8 mouse cellular contexts compared by ENCODE assay signal in genomic region chr13:23761871-23762821, GRCm38 (mm10). TPM values are rescaled to one million over a fixed set of nuclear protein-coding genes. Genes with fewer than 3 reads are reported as not detected.
DNase-seq lines count a peak whose midpoint lies in the region; ATAC-seq and TF ChIP-seq lines count a peak whose summit lies in the region.
"Not testable (repeated sequence)": the region's sequence is repeated elsewhere in the genome, so short reads cannot be mapped to it uniquely, and the experiment has no call there.

Gene Hist1h3a (minus strand): TSS chr13:23762386.

- peak; percentile 36; the same call in 1 of the 2 replicates for ATAC-seq in G1E (ENCODE audit: extremely low read depth, insufficient number of reproducible peaks, low FRiP score, poor library complexity, severe bottlenecking)
- peak; percentile 69 for ATAC-seq in forebrain, postnatal 0 days
- peak; percentile 68 for ATAC-seq in lung, embryonic 15.5 days (ENCODE audit: borderline replicate concordance, extremely low read depth, low FRiP score, low TSS enrichment)
- ATAC-seq in neutrophil, adult 5-6 weeks (ENCODE audit: extremely low read depth, insufficient number of reproducible peaks, low FRiP score, poor library complexity, severe bottlenecking): peak; percentile 68

- H3K4me3 ChIP-seq in G1E (ENCODE audit: low read depth, low read length): peak within 1 kb of the TSS; percentile 68
- peak within 1 kb of the TSS; percentile 67 for H3K4me3 ChIP-seq in cerebellum, adult 2 months (replicated peaks; ENCODE audit: insufficient read depth, low read depth, low read length)
- H3K4me3 ChIP-seq in forebrain, postnatal 0 days (ENCODE audit: low read depth, low read length): peak within 1 kb of the TSS; percentile 52
- H3K4me3 ChIP-seq in hindbrain, embryonic 10.5 days: peak within 1 kb of the TSS; percentile 66
- H3K4me3 ChIP-seq in lung, embryonic 15.5 days: peak within 1 kb of the TSS; percentile 44

- H3K27me3 ChIP-seq in G1E (ENCODE audit: insufficient read depth, low read length); cerebellum, adult 2 months (ENCODE audit: control insufficient read depth, insufficient read depth, low read length); forebrain, postnatal 0 days (ENCODE audit: insufficient read depth, low read length); hindbrain, embryonic 10.5 days (ENCODE audit: insufficient read depth, poor library complexity, severe bottlenecking); lung, embryonic 15.5 days: not testable (repeated sequence)

- not testable (repeated sequence) for H3K36me3 ChIP-seq in G1E (replicated peaks); forebrain, postnatal 0 days (ENCODE audit: insufficient read depth); hindbrain, embryonic 10.5 days; lung, embryonic 15.5 days

- H3K4me1 ChIP-seq in G1E (ENCODE audit: insufficient read depth, low read depth, low read length): peaks cover 54% of the 10 kb centered on the region
- H3K4me1 ChIP-seq in cerebellum, adult 2 months (ENCODE audit: control insufficient read depth, insufficient read depth, low read length): not testable (repeated sequence)
- H3K4me1 ChIP-seq in forebrain, postnatal 0 days (ENCODE audit: insufficient read depth): peaks cover 17% of the 10 kb centered on the region
- H3K4me1 ChIP-seq in hindbrain, embryonic 10.5 days (replicated peaks): peaks cover 56% of the 10 kb centered on the region
- H3K4me1 ChIP-seq in lung, embryonic 15.5 days: peaks cover 33% of the 10 kb centered on the region

- not testable (repeated sequence) for TF ChIP-seq CTCF in G1E (IDR thresholded peaks at IDR 0.05; ENCODE audit: low read depth, low read length); cerebellum, adult 2 months (IDR thresholded peaks at IDR 0.05; ENCODE audit: borderline replicate concordance, insufficient read depth, low read depth, low read length); forebrain, postnatal 0 days (IDR thresholded peaks at IDR 0.05; ENCODE audit: low read depth)

- DNase-seq in G1E (ENCODE audit: low spot score): peak; percentile 57
- peak; percentile 70 to 86 for DNase-seq in cerebellum, adult 2 months
- peak; percentile 89 for DNase-seq in forebrain, postnatal 0 days
- peak; percentile 74 for DNase-seq in hindbrain, embryonic 10.5 days (ENCODE audit: low spot score)
- DNase-seq in layer of hippocampus, adult 8-10 months (ENCODE audit: low spot score in 2 of 2): peak; percentile 61 to 63
- DNase-seq in thymus, postnatal 0 days (ENCODE audit: low spot score): peak; percentile 91

- peak; percentile 55; the same call in 1 of the 2 replicates for TF ChIP-seq POLR2A in cerebellum, adult 2 months (IDR thresholded peaks at IDR 0.05; ENCODE audit: borderline replicate concordance, insufficient read depth, low read length)

- peak within 1 kb of the TSS; percentile 47 for H3K27ac ChIP-seq in cerebellum, adult 2 months (ENCODE audit: insufficient read depth, low read length)
- H3K27ac ChIP-seq in forebrain, postnatal 0 days (ENCODE audit: low read depth, low read length): peak within 1 kb of the TSS; percentile 91
- peak within 1 kb of the TSS; percentile 94 for H3K27ac ChIP-seq in hindbrain, embryonic 10.5 days
- peak within 1 kb of the TSS; percentile 97 for H3K27ac ChIP-seq in lung, embryonic 15.5 days

- WGBS in cerebellum, adult 2 months: under 1% methylated on average over 36 of the region's 52 CpGs
- 2% methylated on average over 24 of the region's 52 CpGs for WGBS in forebrain, postnatal 0 days
- under 1% methylated on average over 33 of the region's 52 CpGs for WGBS in hindbrain, embryonic 10.5 days
- WGBS in lung, embryonic 15.5 days: under 1% methylated on average over 28 of the region's 52 CpGs

- peak within 1 kb of the TSS; percentile 77 for H3K4me2 ChIP-seq in forebrain, postnatal 0 days (ENCODE audit: low read depth)
- H3K4me2 ChIP-seq in lung, embryonic 15.5 days: peak within 1 kb of the TSS; percentile 62

- H3K9ac ChIP-seq in forebrain, postnatal 0 days: peak within 1 kb of the TSS; percentile 66
- H3K9ac ChIP-seq in lung, embryonic 15.5 days: peak within 1 kb of the TSS; percentile 56

- H3K9me3 ChIP-seq in G1E (replicated peaks); forebrain, postnatal 0 days (ENCODE audit: low read length); hindbrain, embryonic 10.5 days; lung, embryonic 15.5 days: not testable (repeated sequence)

RNA-seq across cellular contexts. Expression of gene Hist1h3a, which starts in this region (rescaled TPM):
- 261 and 263 TPM in 2 replicates for total RNA-seq in G1E (2014; fragmentation: Nextera tagmentation)
- total RNA-seq in G1E (2017): 139 and 203 TPM in 2 replicates
- polyA plus RNA-seq in G1E (2012): 5.3 and 8.2 TPM in 2 replicates
- polyA plus RNA-seq in cerebellum, adult 2 months (2012; rRNA removed): 0.43 and 1.2 TPM in 2 replicates
- 483 and 512 TPM in 2 replicates for total RNA-seq in forebrain, postnatal 0 days (2014; rRNA removed)
- polyA plus RNA-seq in forebrain, postnatal 0 days (2015; fragmentation: Nextera tagmentation; extraction: Ambion mirVana): 1.2 and 2.2 TPM in 2 replicates
- polyA plus RNA-seq in hindbrain, embryonic 10.5 days (2016; fragmentation: Nextera tagmentation; extraction: Ambion mirVana): 3.7 and 4.8 TPM in 2 replicates
- 10 to 100 TPM; 22.7 to 39.9 (median 29.0) TPM for total RNA-seq in layer of hippocampus, adult 8-10 months (2022)
- 8.3 and 8.5 TPM in 2 replicates for polyA plus RNA-seq in lung, embryonic 15.5 days (2015; fragmentation: Nextera tagmentation; extraction: Ambion mirVana)
- total RNA-seq in neutrophil, adult 5-6 weeks (2017): 38.6 and 45.9 TPM in 2 replicates
- polyA plus RNA-seq in thymus, postnatal 0 days (2015; fragmentation: Nextera tagmentation; extraction: Ambion mirVana): 42.0 and 56.6 TPM in 2 replicates

Comparison
In these comparisons a context has a peak if more than half of its experiments do, and no peak if none do; other contexts are left out.
1. Peak in every context shown above with its lines: DNase-seq, ATAC-seq, H3K4me3 ChIP-seq and H3K27ac ChIP-seq.
2. H3K27ac ChIP-seq: peak in every context shown above with its lines; median percentile 97 in lung, embryonic 15.5 days; 94 in hindbrain, embryonic 10.5 days; 91 in forebrain, postnatal 0 days; 47 in cerebellum, adult 2 months.